Mouse (Mus musculus) megakaryocyte, embryonic 14.5 days (primary cell): ENCODE measurements at regions not wholly inside any gene's neighbourhood (a gene's known extent, or its start where the extent isn't known, plus 50 kb on each side); places are given as distances from the start of the nearest gene placed in this dataset.

Experiments used
- FLI1 ChIP-seq: IDR thresholded peaks from 2 replicates; pipeline ENCODE4 v1.6.1; 2012; ENCODE audit warnings: low read length, inconsistent platforms, mixed read lengths
- GATA1 ChIP-seq: IDR thresholded peaks from 3 replicates; pipeline ENCODE4 v1.6.1; 2012; ENCODE audit warnings: mixed read lengths, low read length, inconsistent platforms, borderline replicate concordance

DNA sequence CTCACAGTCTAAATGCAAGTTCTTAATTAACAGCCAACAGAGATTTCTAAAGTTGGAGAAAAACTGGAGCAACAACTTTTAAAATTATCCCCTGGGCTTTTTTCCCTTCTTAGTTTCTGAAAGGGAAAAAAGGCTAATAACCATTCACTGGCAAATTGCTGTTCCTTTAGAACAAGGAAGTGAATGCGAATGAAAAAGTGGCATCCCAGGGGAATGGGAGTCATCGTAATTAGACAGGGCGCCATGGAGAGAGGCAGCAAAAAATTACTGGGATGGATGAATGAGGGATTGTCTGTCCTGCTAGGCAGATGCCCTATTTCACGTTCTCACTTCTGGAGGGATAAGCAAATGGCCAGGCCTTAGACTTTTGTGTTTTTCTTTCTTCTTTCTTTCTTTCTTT, 141.8 kb downstream of the Tfap2b start:
- TF ChIP-seq GATA1: no peak
- no peak for TF ChIP-seq FLI1
